Mouse (Mus musculus) thymus, adult 2 months (tissue): ENCODE measurements at regions not wholly inside any gene's neighbourhood (a gene's known extent, or its start where the extent isn't known, plus 50 kb on each side); places are given as distances from the start of the nearest gene placed in this dataset.

Experiments
- DNase-seq: peaks from one replicate; pipeline ENCODE4 v3.0.0; 2021
- H3K27ac ChIP-seq: fragments of 200-500 bp; 2 replicates; pipeline ENCODE4 v1.5.1; 2012; ENCODE audit warnings: low read length, control low read depth; ENCODE audit not compliant: control insufficient read depth, insufficient read depth
- H3K27me3 ChIP-seq: fragments of 200-500 bp; 2 replicates; pipeline ENCODE4 v1.6.1; 2012; ENCODE audit warnings: mild to moderate bottlenecking, low read length, moderate library complexity, mixed read lengths; ENCODE audit not compliant: control insufficient read depth, insufficient read depth
- H3K36me3 ChIP-seq: fragments of 200-500 bp; 2 replicates; pipeline ENCODE4 v1.6.1; 2012; ENCODE audit warnings: mild to moderate bottlenecking, low read length, moderate library complexity; ENCODE audit not compliant: control insufficient read depth, insufficient read depth
- H3K4me1 ChIP-seq: fragments of 200-500 bp; replicated peaks from 2 replicates; pipeline ENCODE4 v1.6.1; 2012; ENCODE audit warnings: low read length; ENCODE audit not compliant: control insufficient read depth, insufficient read depth
- H3K4me3 ChIP-seq: fragments of 200-500 bp; 2 replicates; pipeline ENCODE4 v1.5.1; 2012; ENCODE audit warnings: mild to moderate bottlenecking, low read length, control low read depth, moderate library complexity; ENCODE audit not compliant: control insufficient read depth, insufficient read depth
- CTCF ChIP-seq: fragments of 200-500 bp; IDR thresholded peaks from 2 replicates; pipeline ENCODE4 v1.5.1; 2012; ENCODE audit warnings: mild to moderate bottlenecking, control low read depth, low read length, moderate library complexity, borderline replicate concordance; ENCODE audit not compliant: control insufficient read depth, poor library complexity, insufficient read depth; ENCODE audit errors: extremely low read depth
- POLR2A ChIP-seq: fragments of 200-500 bp; IDR thresholded peaks from 2 replicates; pipeline ENCODE4 v1.6.1; 2012; ENCODE audit warnings: mild to moderate bottlenecking, low read length, control low read depth, moderate library complexity; ENCODE audit not compliant: control insufficient read depth, poor library complexity, insufficient read depth; ENCODE audit errors: extremely low read depth
- WGBS: fragments of 180-500 bp; shearing (Covaris S2); methylation state at CpG from one replicate; pipeline ENCODE4 v1.1.7; 2018; 5-methylcytosine and 5-hydroxymethylcytosine counted together

GRCm38 (mm10) chr13:47768963-47769527 lies 492.0 kb upstream of the Id4 start:
- 91% methylated on average over 9 of the region's 9 CpGs for whole genome bisulfite sequencing
- DNase-seq: no peak
- Histone ChIP-seq H3K27ac (no peak overlapping the region), H3K4me3 (no peak overlapping the region), H3K4me1 (no peaks in the 10 kb centered on the region), H3K36me3 (no peaks in the 10 kb centered on the region), H3K27me3 (no peaks in the 10 kb centered on the region)
- TF ChIP-seq POLR2A (no peak), CTCF (no peak)

- Histone ChIP-seq H3K36me3 (no peaks in the 10 kb centered on the region), H3K4me3 (no peak overlapping the region), H3K4me1 (no peaks in the 10 kb centered on the region), H3K27me3 (no peaks in the 10 kb centered on the region), H3K27ac (no peak overlapping the region)
- no peak for TF ChIP-seq CTCF
- no peak for TF ChIP-seq POLR2A
- DNase-seq: no peak
- WGBS: 89% methylated on average over 15 of the region's 15 CpGs
Measured at GRCm38 (mm10) chr13:47777206-47778099, 483.6 kb upstream of the Id4 start.

GRCm38 (mm10) chr13:47778218-47779009 lies 482.6 kb upstream of the Id4 start:
- DNase-seq: no peak
- WGBS: 85% methylated on average over 12 of the region's 14 CpGs
- no peaks in the 10 kb centered on the region for H3K27me3 ChIP-seq
- no peaks in the 10 kb centered on the region for H3K4me1 ChIP-seq
- TF ChIP-seq POLR2A: no peak
- TF ChIP-seq CTCF: no peak
- H3K36me3 ChIP-seq: no peaks in the 10 kb centered on the region
- H3K27ac ChIP-seq: no peak overlapping the region
- no peak overlapping the region for H3K4me3 ChIP-seq

- no peak for DNase-seq
- 98% methylated on average over 3 of the region's 3 CpGs for WGBS
- no peak for TF ChIP-seq POLR2A
- no peak for TF ChIP-seq CTCF
Measured at GRCm38 (mm10) chr13:47784406-47784805, 476.6 kb upstream of the Id4 start.

GRCm38 (mm10) chr13:47797859-47798258 lies 463.2 kb upstream of the Id4 start:
- no peaks in the 10 kb centered on the region for H3K36me3 ChIP-seq
- TF ChIP-seq POLR2A (no peak), CTCF (no peak)

More at GRCm38 (mm10) chr13:47784406-47784805, 476.6 kb upstream of the Id4 start:
- no peak overlapping the region for H3K27ac ChIP-seq
- no peak overlapping the region for H3K4me3 ChIP-seq
- H3K36me3 ChIP-seq: no peaks in the 10 kb centered on the region
- no peaks in the 10 kb centered on the region for H3K27me3 ChIP-seq
- H3K4me1 ChIP-seq: no peaks in the 10 kb centered on the region

GRCm38 (mm10) chr13:47811711-47812415 lies 449.2 kb upstream of the Id4 start:
- WGBS: 90% methylated on average over 6 of the region's 6 CpGs
- TF ChIP-seq POLR2A: no peak
- TF ChIP-seq CTCF: no peak
- H3K27me3 ChIP-seq: no peaks in the 10 kb centered on the region
- no peaks in the 10 kb centered on the region for H3K4me1 ChIP-seq
- no peak overlapping the region for H3K4me3 ChIP-seq
- H3K27ac ChIP-seq: no peak overlapping the region
- H3K36me3 ChIP-seq: no peaks in the 10 kb centered on the region
- no peak for DNase-seq

More at GRCm38 (mm10) chr13:47797859-47798258, 463.2 kb upstream of the Id4 start:
- 80% methylated on average over 4 of the region's 4 CpGs for WGBS
- Histone ChIP-seq H3K27ac (no peak overlapping the region), H3K27me3 (no peaks in the 10 kb centered on the region), H3K4me3 (no peak overlapping the region), H3K4me1 (no peaks in the 10 kb centered on the region)
- no peak for DNase-seq
